Mouse (Mus musculus): ENCODE data around the gene Pth2r. TPM values are rescaled to one million over a fixed set of nuclear protein-coding genes. Genes with fewer than 3 reads are reported as not detected.

Gene Pth2r
- polyA plus RNA-seq (2015; fragmentation: Nextera tagmentation; extraction: Ambion mirVana), result not detected in 2 replicates

DNA sequence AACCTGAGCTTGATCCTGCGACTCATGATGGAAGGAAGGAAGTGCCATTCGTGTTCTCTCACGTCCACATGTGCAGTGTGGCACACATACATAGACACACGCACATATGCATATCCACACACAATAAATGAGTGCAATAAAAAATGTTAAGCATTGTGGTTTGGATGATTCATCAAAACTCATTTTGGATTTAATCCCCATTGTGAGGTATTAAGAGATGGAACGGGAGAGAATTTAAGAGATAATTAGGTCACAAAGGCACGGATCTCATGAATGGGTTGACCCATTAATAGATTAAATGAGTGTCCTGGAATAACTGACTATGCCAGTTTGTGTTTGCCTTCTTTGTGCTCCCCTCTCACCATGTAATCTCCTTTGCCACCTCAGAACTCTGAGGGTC lies at the start of gene Pth2r:
TSS of gene Pth2r (plus strand) at position 301 of the 400 bp plus-strand sequence.
- Histone ChIP-seq H3K36me3 (ENCODE audit: control insufficient read depth, insufficient read depth, low read length) (no peaks in the 10 kb centered on the region), H3K4me3 (replicated peaks; ENCODE audit: low read length) (no peak within 1 kb of the TSS), H3K9ac (ENCODE audit: low read length) (no peak within 1 kb of the TSS), H3K4me1 (ENCODE audit: control insufficient read depth, insufficient read depth, low read length) (no peaks in the 10 kb centered on the region), H3K9me3 (replicated peaks; ENCODE audit: control insufficient read depth, low read length) (no peaks in the 10 kb centered on the region), H3K27me3 (ENCODE audit: control insufficient read depth, insufficient read depth, low read length) (no peaks in the 10 kb centered on the region), H3K4me2 (ENCODE audit: low read depth, low read length) (no peak within 1 kb of the TSS), H3K27ac (ENCODE audit: low read length) (no peak within 1 kb of the TSS; the same call in 1 of the 2 replicates)
- no peak for ATAC-seq (ENCODE audit: insufficient read depth, low FRiP score)
- 73% methylated on average over 6 of the region's 6 CpGs for WGBS

DNA sequence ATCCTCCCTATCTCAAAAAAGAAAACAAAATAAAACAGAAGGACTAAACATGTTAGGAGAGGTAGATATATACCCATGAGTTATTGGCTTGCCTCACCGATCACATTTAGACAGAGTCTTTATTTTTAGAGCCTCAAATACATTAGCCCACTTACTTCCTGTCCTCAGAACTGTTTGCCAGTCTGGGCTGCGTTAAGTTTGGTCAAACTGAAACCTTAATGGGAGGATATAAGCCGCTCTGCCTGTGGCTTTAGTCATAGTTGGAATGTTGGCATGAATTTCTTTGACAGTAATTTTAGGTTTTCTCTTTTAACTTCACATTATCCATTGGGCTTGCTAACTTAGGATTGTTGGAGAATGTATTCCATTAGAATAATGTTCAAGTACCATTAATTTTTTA lies 44.1 kb upstream of the Pth2r start:
- 77% methylated on average over 3 of the region's 3 CpGs for WGBS
- Histone ChIP-seq H3K4me1 (ENCODE audit: control insufficient read depth, insufficient read depth, low read length) (no peaks in the 10 kb centered on the region), H3K27me3 (ENCODE audit: control insufficient read depth, insufficient read depth, low read length) (no peaks in the 10 kb centered on the region), H3K4me3 (replicated peaks; ENCODE audit: low read length) (no peak overlapping the region), H3K4me2 (ENCODE audit: low read depth, low read length) (no peak overlapping the region), H3K36me3 (ENCODE audit: control insufficient read depth, insufficient read depth, low read length) (peaks cover 11% of the 10 kb centered on the region; the same call in 1 of the 2 replicates), H3K27ac (ENCODE audit: low read length) (no peak overlapping the region), H3K9me3 (replicated peaks; ENCODE audit: control insufficient read depth, low read length) (no peaks in the 10 kb centered on the region), H3K9ac (ENCODE audit: low read length) (no peak overlapping the region)
- ATAC-seq (ENCODE audit: insufficient read depth, low FRiP score), result no peak

DNA sequence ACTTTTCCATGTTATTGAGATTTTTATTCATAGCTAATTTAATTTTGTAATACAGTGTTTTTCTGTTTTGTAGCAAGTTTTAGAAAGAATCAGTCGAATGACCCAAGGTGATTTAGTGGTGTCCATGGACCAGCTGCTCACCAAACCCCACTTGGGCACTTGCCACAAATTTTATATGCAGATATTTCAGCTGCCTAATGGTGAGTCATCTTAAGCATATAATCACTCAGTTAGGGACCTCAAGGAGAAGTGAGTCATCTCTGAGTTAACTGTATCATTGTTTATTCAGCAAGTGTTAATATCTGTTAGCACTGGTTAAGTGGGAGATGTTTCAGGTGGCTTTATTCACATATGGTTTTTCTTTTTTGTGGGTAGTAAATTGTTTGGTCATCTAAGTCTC lies 36.2 kb upstream of the Pth2r start:
- Histone ChIP-seq H3K27ac (ENCODE audit: low read length) (no peak overlapping the region), H3K4me2 (ENCODE audit: low read depth, low read length) (no peak overlapping the region), H3K9ac (ENCODE audit: low read length) (no peak overlapping the region), H3K4me3 (replicated peaks; ENCODE audit: low read length) (no peak overlapping the region), H3K9me3 (replicated peaks; ENCODE audit: control insufficient read depth, low read length) (no peaks in the 10 kb centered on the region), H3K36me3 (ENCODE audit: control insufficient read depth, insufficient read depth, low read length) (peaks cover 7% of the 10 kb centered on the region), H3K4me1 (ENCODE audit: control insufficient read depth, insufficient read depth, low read length) (no peaks in the 10 kb centered on the region), H3K27me3 (ENCODE audit: control insufficient read depth, insufficient read depth, low read length) (no peaks in the 10 kb centered on the region)
- no peak for ATAC-seq (ENCODE audit: insufficient read depth, low FRiP score)
- WGBS, result 84% methylated on average over 1 of the region's 1 CpGs

DNA sequence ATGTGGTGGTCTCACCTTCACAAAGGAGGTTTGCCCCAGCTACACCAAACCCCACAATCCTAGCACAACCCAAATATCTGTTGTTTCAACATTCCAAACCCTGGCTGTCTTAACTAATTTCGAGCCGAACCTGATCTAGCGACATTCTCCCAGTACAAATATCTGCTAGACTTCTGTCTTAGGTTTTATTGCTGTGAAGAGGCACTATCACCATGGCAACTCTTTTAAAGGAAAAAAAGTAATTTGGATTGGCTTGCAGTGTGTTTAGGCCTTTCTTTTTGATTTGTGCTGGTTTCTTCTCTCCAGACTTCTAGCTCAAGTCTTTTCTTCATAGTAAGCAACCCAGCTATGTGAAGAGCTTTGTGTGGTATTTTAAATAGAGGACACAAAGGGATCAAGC lies 1.4 kb upstream of the Pth2r start:
- Histone ChIP-seq H3K4me2 (ENCODE audit: low read depth, low read length) (no peak overlapping the region), H3K27me3 (ENCODE audit: control insufficient read depth, insufficient read depth, low read length) (no peaks in the 10 kb centered on the region), H3K9ac (ENCODE audit: low read length) (no peak overlapping the region), H3K36me3 (ENCODE audit: control insufficient read depth, insufficient read depth, low read length) (no peaks in the 10 kb centered on the region), H3K4me3 (replicated peaks; ENCODE audit: low read length) (no peak overlapping the region), H3K27ac (ENCODE audit: low read length) (no peak overlapping the region), H3K4me1 (ENCODE audit: control insufficient read depth, insufficient read depth, low read length) (no peaks in the 10 kb centered on the region), H3K9me3 (replicated peaks; ENCODE audit: control insufficient read depth, low read length) (no peaks in the 10 kb centered on the region)
- ATAC-seq (ENCODE audit: insufficient read depth, low FRiP score), result no peak
- 73% methylated on average over 3 of the region's 3 CpGs for WGBS

DNA sequence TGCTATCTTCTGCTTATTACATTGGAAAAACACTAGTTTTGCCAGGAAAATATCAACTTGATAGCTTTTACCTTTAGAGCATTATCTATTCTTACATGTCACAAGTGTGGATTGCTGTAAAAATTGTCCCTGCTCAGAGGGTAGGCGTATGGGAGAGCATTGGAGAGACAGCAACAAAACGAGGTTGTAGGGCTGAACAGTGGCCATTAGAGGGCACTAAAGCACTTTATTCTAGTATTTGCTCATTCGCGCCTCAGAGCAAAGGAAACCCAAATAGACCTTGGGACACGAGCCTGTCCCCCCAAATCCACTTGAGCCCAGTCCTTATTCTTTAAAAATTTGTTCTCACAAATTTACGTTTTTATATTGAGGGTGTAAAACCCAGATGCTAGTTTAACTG lies 910 bp downstream of the Pth2r start:
- no peak overlapping the region for H3K9ac ChIP-seq (ENCODE audit: low read length)
- no peak overlapping the region for H3K4me3 ChIP-seq (replicated peaks; ENCODE audit: low read length)
- H3K27me3 ChIP-seq (ENCODE audit: control insufficient read depth, insufficient read depth, low read length), result no peaks in the 10 kb centered on the region
- 11% methylated on average over 6 of the region's 6 CpGs for WGBS
- H3K4me1 ChIP-seq (ENCODE audit: control insufficient read depth, insufficient read depth, low read length), result no peaks in the 10 kb centered on the region
- H3K4me2 ChIP-seq (ENCODE audit: low read depth, low read length), result no peak overlapping the region
- H3K36me3 ChIP-seq (ENCODE audit: control insufficient read depth, insufficient read depth, low read length), result no peaks in the 10 kb centered on the region
- H3K9me3 ChIP-seq (replicated peaks; ENCODE audit: control insufficient read depth, low read length), result no peaks in the 10 kb centered on the region
- no peak for ATAC-seq (ENCODE audit: insufficient read depth, low FRiP score)
- no peak overlapping the region for H3K27ac ChIP-seq (ENCODE audit: low read length)

DNA sequence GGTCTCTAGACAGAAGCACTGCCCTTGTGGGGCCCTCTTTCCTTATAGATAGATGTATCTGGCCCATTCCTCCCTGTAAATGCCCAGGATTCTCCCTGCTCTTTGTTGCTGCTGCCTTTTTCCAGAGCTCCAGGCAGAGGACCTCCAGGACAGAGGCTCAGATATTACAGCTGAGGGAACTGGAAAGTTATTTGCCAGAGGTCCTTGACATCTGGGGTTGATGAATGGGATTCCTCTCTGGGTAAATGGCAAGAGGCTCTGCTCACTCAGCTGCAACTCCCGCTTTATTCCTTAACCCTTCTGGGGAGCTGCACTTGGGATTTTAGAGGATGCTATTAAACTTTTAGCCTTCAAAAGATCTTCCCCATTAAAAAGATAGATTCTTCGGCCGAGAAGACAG lies 26.6 kb downstream of the Pth2r start:
- Histone ChIP-seq H3K9ac (ENCODE audit: low read length) (no peak overlapping the region), H3K4me3 (replicated peaks; ENCODE audit: low read length) (no peak overlapping the region), H3K9me3 (replicated peaks; ENCODE audit: control insufficient read depth, low read length) (no peaks in the 10 kb centered on the region), H3K4me1 (ENCODE audit: control insufficient read depth, insufficient read depth, low read length) (peaks cover 3% of the 10 kb centered on the region; the same call in 1 of the 2 replicates), H3K27ac (ENCODE audit: low read length) (no peak overlapping the region), H3K27me3 (ENCODE audit: control insufficient read depth, insufficient read depth, low read length) (peaks cover 21% of the 10 kb centered on the region), H3K36me3 (ENCODE audit: control insufficient read depth, insufficient read depth, low read length) (no peaks in the 10 kb centered on the region), H3K4me2 (ENCODE audit: low read depth, low read length) (no peak overlapping the region)
- WGBS, result 52% methylated on average over 3 of the region's 3 CpGs
- no peak for ATAC-seq (ENCODE audit: insufficient read depth, low FRiP score)

DNA sequence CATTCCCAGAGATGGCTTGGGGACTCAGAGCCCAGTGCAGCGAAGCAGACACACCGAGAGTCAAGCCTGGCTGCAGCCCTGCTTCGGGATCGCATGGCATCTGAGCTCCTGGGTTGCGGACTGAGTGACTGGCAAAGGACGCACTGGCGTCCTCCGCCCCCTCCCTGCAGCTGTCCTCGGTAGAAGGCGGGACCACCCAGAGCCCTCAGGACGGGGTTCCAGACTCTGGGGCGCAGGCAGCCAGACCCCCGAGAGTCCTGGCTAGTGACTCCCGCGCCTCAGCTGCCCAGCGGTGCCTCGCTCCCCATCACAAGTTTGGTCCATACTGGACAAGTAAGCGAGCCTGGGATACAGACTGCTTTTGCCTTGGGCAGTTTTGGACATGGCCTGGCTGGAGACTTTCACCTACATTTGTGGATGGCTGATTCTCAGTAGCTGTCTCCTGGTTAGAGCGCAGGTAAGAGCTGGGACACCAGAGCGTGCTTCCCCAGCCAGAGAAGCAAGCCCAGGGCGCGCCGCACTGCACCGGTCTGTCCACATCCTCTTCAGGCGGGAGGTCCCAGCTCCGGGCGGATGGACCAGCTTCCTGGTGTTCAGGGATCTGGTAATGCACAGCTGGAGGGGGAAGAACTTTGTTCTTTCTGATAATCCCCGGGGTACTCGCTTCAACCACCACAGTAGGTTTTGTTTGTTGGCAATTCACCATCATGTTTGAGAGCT lies 29.5 kb downstream of the Pth2r start:
- ATAC-seq (ENCODE audit: insufficient read depth, low FRiP score), result no peak
- Histone ChIP-seq H3K4me1 (ENCODE audit: control insufficient read depth, insufficient read depth, low read length) (peaks cover 3% of the 10 kb centered on the region; the same call in 1 of the 2 replicates), H3K4me3 (replicated peaks; ENCODE audit: low read length) (peak overlapping the region; percentile 31), H3K9me3 (replicated peaks; ENCODE audit: control insufficient read depth, low read length) (no peaks in the 10 kb centered on the region), H3K4me2 (ENCODE audit: low read depth, low read length) (peak overlapping the region; percentile 47), H3K27me3 (ENCODE audit: control insufficient read depth, insufficient read depth, low read length) (peaks cover 21% of the 10 kb centered on the region), H3K9ac (ENCODE audit: low read length) (peak overlapping the region; percentile 26; the same call in 1 of the 2 replicates), H3K36me3 (ENCODE audit: control insufficient read depth, insufficient read depth, low read length) (no peaks in the 10 kb centered on the region), H3K27ac (ENCODE audit: low read length) (no peak overlapping the region)
- 3% methylated on average over 29 of the region's 29 CpGs for WGBS

DNA sequence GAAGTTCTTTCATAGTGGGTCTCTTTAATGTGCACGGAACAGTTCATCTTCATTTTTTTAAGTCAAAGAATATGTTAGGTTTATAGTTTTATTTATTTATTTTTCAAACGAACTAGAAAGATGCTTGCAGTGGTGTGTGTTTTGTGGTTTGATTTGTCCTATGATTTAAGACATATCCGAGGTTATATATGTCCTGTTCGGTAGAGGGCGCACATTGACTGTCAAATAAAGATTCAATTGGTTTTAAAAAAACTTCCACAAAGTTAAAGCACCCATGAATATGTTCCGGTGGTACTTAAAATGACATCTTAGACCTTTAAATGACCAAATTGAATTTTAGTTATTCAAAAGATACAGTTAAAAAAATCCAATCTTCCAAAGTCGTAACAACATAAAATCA lies 30.3 kb downstream of the Pth2r start:
- WGBS, result 13% methylated on average over 7 of the region's 7 CpGs

DNA sequence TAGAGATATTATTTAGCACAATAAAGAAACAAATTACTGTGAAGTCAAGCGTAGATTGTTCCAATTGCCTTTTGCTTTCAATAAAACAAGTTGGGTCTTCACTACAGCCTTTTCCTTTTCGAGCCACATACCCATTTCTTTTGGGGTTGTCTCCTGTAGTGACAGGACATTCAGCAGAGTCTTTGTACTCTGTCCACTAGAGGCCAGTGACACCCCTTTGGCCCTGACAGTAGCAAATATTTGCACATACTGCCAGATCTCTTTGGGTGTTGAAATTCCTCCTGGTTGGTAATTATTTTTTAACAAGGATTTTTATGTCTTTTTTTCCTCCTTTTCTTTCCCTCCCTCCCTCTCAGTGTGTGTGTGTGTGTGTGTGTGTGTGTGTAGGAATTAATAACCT lies 31.0 kb downstream of the Pth2r start:
- H3K27me3 ChIP-seq (ENCODE audit: control insufficient read depth, insufficient read depth, low read length), result peaks cover 21% of the 10 kb centered on the region
- no peak for ATAC-seq (ENCODE audit: insufficient read depth, low FRiP score)
- WGBS, result 55% methylated on average over 2 of the region's 2 CpGs

More for the DNA sequence above, 30.3 kb downstream of the Pth2r start:
- no peak for ATAC-seq (ENCODE audit: insufficient read depth, low FRiP score)
- Histone ChIP-seq H3K4me2 (ENCODE audit: low read depth, low read length) (peak overlapping the region; percentile 47; the same call in 1 of the 2 replicates), H3K27me3 (ENCODE audit: control insufficient read depth, insufficient read depth, low read length) (peaks cover 21% of the 10 kb centered on the region), H3K4me3 (replicated peaks; ENCODE audit: low read length) (no peak overlapping the region; the same call in 1 of the 2 replicates), H3K9ac (ENCODE audit: low read length) (no peak overlapping the region), H3K27ac (ENCODE audit: low read length) (no peak overlapping the region), H3K36me3 (ENCODE audit: control insufficient read depth, insufficient read depth, low read length) (no peaks in the 10 kb centered on the region), H3K4me1 (ENCODE audit: control insufficient read depth, insufficient read depth, low read length) (peaks cover 3% of the 10 kb centered on the region; the same call in 1 of the 2 replicates), H3K9me3 (replicated peaks; ENCODE audit: control insufficient read depth, low read length) (no peaks in the 10 kb centered on the region)

More for the DNA sequence above, 31.0 kb downstream of the Pth2r start:
- H3K4me3 ChIP-seq (replicated peaks; ENCODE audit: low read length), result no peak overlapping the region
- no peak overlapping the region for H3K9ac ChIP-seq (ENCODE audit: low read length)
- no peaks in the 10 kb centered on the region for H3K36me3 ChIP-seq (ENCODE audit: control insufficient read depth, insufficient read depth, low read length)
- no peaks in the 10 kb centered on the region for H3K9me3 ChIP-seq (replicated peaks; ENCODE audit: control insufficient read depth, low read length)
- no peak overlapping the region for H3K27ac ChIP-seq (ENCODE audit: low read length)
- H3K4me1 ChIP-seq (ENCODE audit: control insufficient read depth, insufficient read depth, low read length), result peaks cover 3% of the 10 kb centered on the region; the same call in 1 of the 2 replicates
- H3K4me2 ChIP-seq (ENCODE audit: low read depth, low read length), result no peak overlapping the region

Data from stomach, embryonic 16.5 days (tissue).